In the genomic region with DNA sequence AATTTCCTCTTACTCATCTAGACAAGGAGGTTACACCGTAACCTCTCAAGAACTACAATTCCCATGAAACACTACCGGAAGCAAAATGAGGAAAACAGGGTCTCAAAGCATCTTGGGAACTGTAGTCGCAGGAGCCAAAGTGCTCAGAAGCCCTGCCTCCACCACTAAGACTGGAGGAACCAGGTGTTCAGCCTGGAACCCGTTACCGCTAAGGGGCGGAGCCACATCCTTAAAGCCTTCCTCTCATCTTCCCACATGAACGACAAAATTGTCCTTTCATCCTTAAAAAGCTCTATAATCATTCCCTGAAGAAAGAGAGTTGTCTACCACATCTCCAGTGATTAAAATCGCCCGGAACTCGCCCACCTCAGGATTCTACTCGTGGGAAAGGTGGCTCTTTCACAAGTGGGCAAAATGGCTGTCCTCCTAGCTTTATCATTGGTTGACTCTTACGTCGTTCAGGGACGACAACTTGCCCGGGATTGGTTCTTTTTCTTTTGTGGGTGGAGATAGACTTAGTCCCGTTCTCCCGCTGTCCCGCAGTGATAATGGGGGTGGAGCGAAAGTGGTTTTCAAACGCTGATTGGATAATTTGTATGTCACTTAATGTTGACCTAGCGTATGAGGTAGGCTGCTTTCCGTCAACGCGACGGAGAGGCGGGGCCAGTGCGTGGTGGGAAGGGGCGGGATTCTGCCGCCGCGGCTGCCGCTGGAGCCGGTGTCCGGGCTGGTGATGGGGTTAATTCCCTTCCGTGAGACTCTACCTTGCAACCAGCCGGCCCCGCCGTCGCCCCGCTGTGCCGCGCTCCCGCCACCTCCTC, we compare ENCODE assay signal across 8 mouse cellular contexts. TPM values are rescaled to one million over a fixed set of nuclear protein-coding genes. Genes with fewer than 3 reads are reported as not detected.
DNase-seq lines count a peak whose midpoint lies in the region; ATAC-seq lines count a peak whose summit lies in the region.

Zranb3 (minus strand) TSS at position 407 of the 821 bp plus-strand sequence.
R3hdm1 (plus strand) TSS at position 661 of the 821 bp plus-strand sequence.

- peak within 1 kb of the TSS; percentile 93 for H3K27ac ChIP-seq in hindbrain, embryonic 14.5 days

- peak within 1 kb of the TSS; percentile 66 for H3K4me2 ChIP-seq in hindbrain, embryonic 14.5 days (replicated peaks)

- no peaks in the 10 kb centered on the region for H3K36me3 ChIP-seq in hindbrain, embryonic 14.5 days (replicated peaks; ENCODE audit: control insufficient read depth, insufficient read depth)

- ATAC-seq in hindbrain, embryonic 14.5 days (ENCODE audit: low FRiP score) = peak; percentile 98

- H3K4me1 ChIP-seq in hindbrain, embryonic 14.5 days (replicated peaks; ENCODE audit: control insufficient read depth, insufficient read depth, low read length) = peaks cover 15% of the 10 kb centered on the region

- peak; percentile 100 for DNase-seq in R1 (ENCODE audit: low read depth, low spot score)
- peak; percentile 94 to 96 for DNase-seq in cerebellum, postnatal 25 days
- DNase-seq in frontal cortex, postnatal 25 days (ENCODE audit: low spot score in 2 of 2) = peak; percentile 81 to 96
- peak; percentile 100 for DNase-seq in hindbrain, embryonic 14.5 days (ENCODE audit: low spot score)
- peak; percentile 93 to 94 for DNase-seq in layer of hippocampus, postnatal 36 days
- DNase-seq in lung, postnatal 36 days = peak; percentile 100
- DNase-seq in retina, postnatal 1 day = peak; percentile 100
- DNase-seq in urinary bladder, adult 18-20 months (ENCODE audit: low spot score in 2 of 2) = peak; percentile 92 to 94

- peak within 1 kb of the TSS; percentile 85 for H3K4me3 ChIP-seq in hindbrain, embryonic 14.5 days (replicated peaks; ENCODE audit: low read length)

- WGBS in hindbrain, embryonic 14.5 days = under 1% methylated on average over 43 of the region's 43 CpGs

- no peaks in the 10 kb centered on the region for H3K9me3 ChIP-seq in hindbrain, embryonic 14.5 days (ENCODE audit: control insufficient read depth, low read length)

- no peaks in the 10 kb centered on the region for H3K27me3 ChIP-seq in hindbrain, embryonic 14.5 days (ENCODE audit: control insufficient read depth, insufficient read depth, low read length)

- H3K9ac ChIP-seq in hindbrain, embryonic 14.5 days = peak within 1 kb of the TSS; percentile 87

RNA-seq across cellular contexts. Expression of gene Zranb3, which starts in this region (rescaled TPM):
- 3.6 and 5.0 TPM in 2 replicates for polyA plus RNA-seq in hindbrain, embryonic 14.5 days (2014; fragmentation: Nextera tagmentation; extraction: Ambion mirVana)
- total RNA-seq in layer of hippocampus, postnatal 36 days (2021) = 1 to 10 TPM; 5.8 to 7.2 TPM

RNA-seq across cellular contexts. Expression of gene R3hdm1, which starts in this region (rescaled TPM):
- 87.3 and 87.7 TPM in 2 replicates for polyA plus RNA-seq in hindbrain, embryonic 14.5 days (2014; fragmentation: Nextera tagmentation; extraction: Ambion mirVana)
- total RNA-seq in layer of hippocampus, postnatal 36 days (2021) = 100 to 1,000 TPM; 242 to 274 TPM

Comparison
In these comparisons a context has a peak if more than half of its experiments do, and no peak if none do; other contexts are left out.
1. Peak in every context shown above with its lines: DNase-seq, ATAC-seq, H3K4me3 ChIP-seq and H3K27ac ChIP-seq.